Mouse (Mus musculus) liver (tissue): ENCODE measurements at regions not wholly inside any gene's neighbourhood (a gene's known extent, or its start where the extent isn't known, plus 50 kb on each side); places are given as distances from the start of the nearest gene placed in this dataset.
A peak's percentile ranks its signal among the peaks of the same experiment; 100 is the strongest.

Experiments
- DNase-seq: peaks from one replicate; pipeline ENCODE4 v3.0.0-alpha.2; 2020; ENCODE audit warnings: mixed read lengths

DNA sequence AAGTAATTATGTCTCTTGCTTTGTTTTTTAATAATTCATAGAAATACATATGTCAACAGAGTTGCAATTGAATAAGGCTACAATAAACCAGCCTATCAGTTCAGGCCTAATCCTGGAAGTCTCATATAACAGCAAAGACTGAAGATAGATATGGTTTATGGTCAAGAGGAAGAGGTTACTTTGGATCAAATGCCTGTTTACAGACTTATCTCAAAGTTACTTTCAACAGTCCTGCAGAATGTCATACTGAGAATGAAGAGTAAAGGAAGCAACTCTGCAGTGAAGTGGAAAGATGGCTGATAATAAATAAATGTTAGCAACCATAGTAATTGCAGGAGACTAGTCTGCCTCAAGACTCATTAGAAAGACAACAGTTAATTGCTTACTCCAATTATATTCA is 684.8 kb upstream of the Vstm2a start:
- DNase-seq: no peak

DNA sequence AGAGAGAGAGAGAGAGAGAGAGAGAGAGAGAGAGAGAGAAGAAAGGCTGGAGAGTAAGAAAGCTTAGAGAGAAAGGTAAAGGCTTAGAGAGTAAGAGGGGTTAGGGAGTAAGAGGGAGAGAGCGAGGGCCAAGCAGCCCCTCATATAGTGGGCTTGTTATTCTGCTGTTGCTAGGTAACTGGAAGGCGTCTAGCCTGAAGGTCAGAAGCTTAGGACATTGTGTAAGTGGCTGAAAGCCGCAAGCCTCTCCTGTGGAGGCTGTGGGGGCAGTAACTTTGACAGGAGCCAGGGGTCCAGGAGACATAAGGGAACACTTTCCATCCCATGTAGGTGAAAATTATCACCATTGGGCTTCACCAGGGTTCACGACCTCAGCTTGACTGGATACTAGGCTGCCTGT is 637.6 kb upstream of the Vstm2a start:
- DNase-seq: no peak

DNA sequence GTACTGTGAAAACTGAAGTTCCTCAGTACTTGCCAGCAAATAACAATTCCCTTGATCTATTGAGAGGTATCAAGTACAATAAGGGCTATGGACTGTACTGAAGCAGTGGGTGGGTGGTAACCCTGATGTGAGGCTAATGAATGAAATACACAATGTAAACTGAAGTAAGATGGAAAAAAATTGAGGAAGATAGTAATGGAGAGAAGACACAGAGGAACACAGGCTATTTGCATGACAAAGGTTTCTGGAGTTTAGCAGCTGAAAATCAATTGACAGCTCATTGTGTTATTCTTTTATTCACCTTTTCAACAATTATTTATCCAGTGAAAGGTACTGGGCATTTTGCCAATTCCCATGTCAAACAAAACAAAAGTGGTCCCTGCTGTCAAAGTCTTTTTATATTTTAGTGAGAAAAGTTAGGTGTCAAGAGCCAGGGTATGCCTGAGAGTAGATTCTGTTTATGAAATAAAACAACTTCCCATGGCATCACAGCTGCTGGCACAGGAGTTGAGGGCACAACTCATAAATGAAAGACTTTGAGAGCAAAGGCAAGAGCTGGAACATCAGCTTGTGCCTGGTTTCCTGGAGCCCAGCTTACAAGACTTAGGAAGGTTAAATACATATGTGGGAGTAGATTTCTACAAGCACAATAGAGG is 608.4 kb upstream of the Vstm2a start:
- no peak for DNase-seq

DNA sequence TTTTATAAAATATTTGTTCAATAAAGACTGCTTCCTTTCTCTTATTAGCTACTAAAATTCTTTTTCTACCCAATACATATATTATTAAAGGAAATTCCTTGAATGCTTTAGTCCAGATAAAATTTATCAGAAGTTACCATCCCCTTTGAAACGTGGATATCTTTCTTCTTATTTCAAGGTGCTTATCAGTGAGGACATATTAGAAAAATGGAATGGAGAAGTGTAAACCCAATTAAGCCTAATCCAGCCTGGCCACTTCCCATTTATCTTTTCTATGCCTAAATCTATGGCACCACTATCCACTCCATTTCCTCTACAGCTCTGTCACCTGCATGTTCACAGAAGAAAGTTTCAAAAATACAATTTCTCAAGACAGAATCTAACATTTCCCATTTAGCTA is 568.5 kb upstream of the Vstm2a start:
- no peak for DNase-seq

DNA sequence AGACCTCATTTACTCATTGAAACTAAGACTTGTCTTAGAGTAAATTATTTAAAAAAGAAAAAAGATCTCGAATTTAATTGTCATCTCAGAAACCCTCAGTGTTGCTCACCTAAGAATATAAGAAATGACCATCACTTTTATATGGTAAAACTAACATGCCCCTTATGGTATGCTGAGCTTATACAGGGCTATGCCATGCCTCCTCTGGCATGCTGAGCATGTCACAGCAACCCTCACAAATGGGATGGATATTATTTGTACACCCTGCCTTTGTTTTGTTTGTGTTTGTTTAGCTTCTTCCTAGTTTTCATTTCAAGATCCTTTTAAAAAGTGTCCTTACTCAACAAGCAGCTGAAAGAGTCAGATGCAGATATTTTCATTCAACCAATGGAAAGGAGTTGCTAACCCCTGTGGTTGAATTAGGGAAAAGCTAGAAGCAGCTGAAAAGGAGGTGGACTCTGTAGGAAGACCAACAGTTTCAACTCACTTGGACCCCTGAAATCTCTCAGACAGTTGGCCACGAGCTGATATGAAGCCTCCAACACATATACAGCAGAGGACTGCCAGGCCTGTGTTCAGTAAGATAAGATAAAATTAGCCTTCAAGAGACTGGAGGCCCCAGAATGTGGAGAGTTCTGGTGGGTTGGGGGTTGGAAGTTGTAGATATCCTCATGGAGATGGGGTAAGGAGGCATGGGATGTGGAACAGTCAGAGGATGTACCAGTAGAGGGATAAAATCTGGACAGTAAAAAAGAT is 559.3 kb upstream of the Vstm2a start:
- peak; percentile 38 for DNase-seq

DNA sequence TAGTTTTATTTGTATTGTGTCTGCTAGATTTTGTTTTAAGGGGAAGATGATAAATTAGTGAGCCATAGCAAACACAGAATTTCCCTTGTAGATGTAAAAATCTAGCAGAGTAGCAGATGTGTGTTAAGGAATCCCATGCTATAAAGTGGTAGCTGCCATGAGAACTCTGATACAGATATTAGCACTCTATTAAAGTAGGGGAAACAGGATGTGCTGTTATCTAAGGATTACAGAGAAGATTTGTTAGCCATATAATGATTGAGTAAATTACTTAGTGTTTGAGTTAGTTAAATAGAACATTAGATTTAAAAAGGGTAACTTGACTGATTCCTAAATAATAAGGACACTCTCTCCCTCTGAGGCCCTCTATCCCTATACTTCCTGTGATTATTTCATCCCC is 541.5 kb upstream of the Vstm2a start:
- DNase-seq: no peak

DNA sequence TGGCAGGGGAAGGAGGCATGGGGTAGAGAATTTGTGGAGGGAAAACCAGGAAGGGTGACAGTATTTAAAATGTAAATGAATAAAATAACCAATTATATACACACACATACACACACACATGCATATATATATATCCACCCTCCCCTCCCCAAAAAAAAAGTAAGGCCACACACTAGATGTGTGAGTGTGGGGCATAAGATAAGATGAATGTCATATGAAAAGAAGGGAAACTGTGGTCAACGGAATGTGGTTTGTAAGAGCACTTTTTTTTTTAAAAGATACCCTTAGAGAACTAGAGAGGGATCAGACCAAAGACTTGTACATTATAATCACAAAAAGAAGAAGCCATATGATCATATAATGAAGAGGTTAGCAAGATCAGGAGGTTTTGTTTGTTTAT is 540.0 kb upstream of the Vstm2a start:
- no peak for DNase-seq

DNA sequence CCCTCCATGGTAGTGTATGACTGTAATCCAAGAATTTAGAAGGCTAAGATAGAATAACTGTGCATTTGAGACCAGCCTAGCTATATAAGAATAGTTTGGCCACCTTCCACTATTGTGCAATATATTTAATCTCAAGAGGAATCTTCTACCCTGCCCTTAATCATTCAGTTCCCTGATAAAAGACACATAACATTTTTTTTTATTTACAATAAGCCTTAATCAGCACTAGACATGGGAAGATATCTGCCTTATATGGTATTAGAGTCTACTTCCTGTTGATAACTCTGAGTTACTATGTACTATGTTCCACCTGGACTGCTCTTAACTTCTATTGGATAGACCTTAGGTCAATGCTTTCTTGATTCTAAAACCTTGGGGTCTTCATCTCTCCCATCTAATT is 519.9 kb upstream of the Vstm2a start:
- no peak for DNase-seq

DNA sequence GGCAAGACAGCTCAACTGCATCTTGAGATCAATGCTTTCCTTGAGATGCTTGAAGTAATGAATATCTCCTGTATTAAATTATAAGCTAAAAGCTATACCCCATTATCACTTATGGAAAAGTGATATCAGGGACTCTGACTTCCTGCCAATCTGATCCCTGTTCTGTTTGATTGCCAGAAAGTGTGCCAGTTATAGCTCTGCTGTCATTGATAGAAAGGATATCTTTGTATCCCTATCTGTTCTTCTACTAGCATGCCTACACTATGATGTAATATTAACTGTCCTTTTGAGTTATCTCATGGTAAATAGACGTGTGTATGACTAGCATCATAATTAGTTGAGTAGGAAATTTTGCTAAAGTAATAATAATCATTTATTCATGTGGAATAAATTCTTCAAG is 501.5 kb upstream of the Vstm2a start:
- DNase-seq: no peak

DNA sequence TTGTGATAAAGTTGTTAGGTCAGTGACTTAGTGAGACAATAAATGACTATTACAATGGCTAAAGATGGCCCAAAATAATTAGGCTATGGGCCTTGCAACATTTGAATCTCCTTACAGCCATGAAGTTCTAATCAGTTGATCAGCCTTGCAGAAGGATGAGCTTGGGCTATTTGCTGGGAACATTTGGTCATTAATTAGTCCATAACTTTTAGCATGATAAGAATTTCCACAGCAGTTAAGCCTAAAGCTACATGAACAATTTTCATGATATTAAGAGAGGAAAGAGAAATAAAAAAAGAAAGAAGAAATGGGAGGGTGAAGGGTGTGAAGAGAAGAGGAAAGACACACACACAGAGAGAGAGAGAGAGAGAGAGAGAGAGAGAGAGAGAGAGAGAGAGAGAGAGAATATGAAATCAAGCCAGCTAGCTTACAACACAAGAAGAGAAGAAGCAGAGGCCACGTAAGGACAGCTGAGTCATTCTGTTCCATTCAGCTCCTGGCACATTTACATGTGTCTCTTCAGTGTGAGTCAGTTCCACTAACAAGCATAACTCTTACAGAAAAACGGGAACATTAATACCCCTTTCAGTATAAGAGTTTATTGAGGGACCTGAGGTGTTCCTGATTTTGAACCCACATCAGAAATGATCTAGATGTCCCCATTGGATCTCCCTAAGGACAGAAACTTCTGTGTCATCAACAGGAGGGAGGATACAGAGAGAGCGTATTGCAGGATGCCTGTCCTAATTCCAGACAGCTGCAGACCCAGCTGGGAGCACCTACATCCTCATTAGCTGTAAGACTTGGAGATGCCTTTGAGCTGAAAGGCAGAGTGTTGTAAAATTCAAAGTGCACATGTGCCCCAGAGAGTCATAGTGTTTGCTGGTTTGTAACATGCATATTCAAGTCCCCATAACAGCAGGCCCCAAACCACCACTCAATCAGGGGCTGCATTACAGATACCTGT is 487.6 kb upstream of the Vstm2a start:
- DNase-seq: no peak
